Mouse (Mus musculus) E14TG2a.4 (cell line): ENCODE results near the gene Adam8.

Experiments used
- H3K27me3 ChIP-seq: 2 replicates; pipeline ENCODE4 v1.6.1; 2014; ENCODE audit warnings: low read length, control low read depth; ENCODE audit not compliant: insufficient read depth
- H3K36me3 ChIP-seq: 2 replicates; pipeline ENCODE4 v1.6.1; 2014; ENCODE audit warnings: low read length, control low read depth; ENCODE audit not compliant: insufficient read depth
- H3K4me1 ChIP-seq: replicated peaks from 2 replicates; pipeline ENCODE4 v1.6.1; 2014; ENCODE audit warnings: low read depth, low read length, control low read depth
- H3K4me3 ChIP-seq: replicated peaks from 2 replicates; pipeline ENCODE4 v1.5.1; 2014; ENCODE audit warnings: mild to moderate bottlenecking, low read length
- H3K9me3 ChIP-seq: 2 replicates; pipeline ENCODE4 v1.6.1; 2014; ENCODE audit warnings: low read length, control low read depth
- CTCF ChIP-seq: conservative IDR thresholded peaks from 2 replicates; pipeline ENCODE4 v1.5.1; 2014; ENCODE audit warnings: low read length
- NANOG ChIP-seq: IDR thresholded peaks from 2 replicates; pipeline ENCODE4 v1.6.1; 2014; ENCODE audit warnings: borderline replicate concordance, low read length, mixed read lengths
- POU5F1 ChIP-seq: IDR thresholded peaks from 2 replicates; pipeline ENCODE4 v1.6.1; 2014; ENCODE audit warnings: low read length, borderline replicate concordance

Adam8 gene

DNA sequence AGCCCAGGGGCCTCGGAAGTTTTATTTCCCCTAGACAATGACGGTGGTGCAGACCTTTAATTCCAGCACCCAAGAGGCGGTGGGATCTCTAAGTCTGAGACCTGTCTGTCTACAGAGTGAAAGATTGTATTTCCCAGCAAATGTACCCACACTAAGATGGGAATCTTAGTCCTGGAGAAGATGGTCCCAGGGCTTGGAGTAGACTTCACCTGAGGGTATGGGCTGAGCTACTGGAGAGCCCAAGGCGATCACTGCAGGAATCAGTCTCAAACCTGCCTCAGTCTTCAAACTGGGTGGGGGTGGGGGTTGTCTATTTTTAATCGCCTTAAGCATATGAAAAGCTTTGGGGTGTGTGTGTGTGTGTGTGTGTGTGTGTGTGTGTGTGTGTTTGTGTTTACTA is 46.3 kb downstream of the Adam8 start:
- H3K4me3 ChIP-seq, result peak overlapping the region; percentile 97
- TF ChIP-seq CTCF, result no peak
- no peak for TF ChIP-seq POU5F1
- no peak for TF ChIP-seq NANOG

DNA sequence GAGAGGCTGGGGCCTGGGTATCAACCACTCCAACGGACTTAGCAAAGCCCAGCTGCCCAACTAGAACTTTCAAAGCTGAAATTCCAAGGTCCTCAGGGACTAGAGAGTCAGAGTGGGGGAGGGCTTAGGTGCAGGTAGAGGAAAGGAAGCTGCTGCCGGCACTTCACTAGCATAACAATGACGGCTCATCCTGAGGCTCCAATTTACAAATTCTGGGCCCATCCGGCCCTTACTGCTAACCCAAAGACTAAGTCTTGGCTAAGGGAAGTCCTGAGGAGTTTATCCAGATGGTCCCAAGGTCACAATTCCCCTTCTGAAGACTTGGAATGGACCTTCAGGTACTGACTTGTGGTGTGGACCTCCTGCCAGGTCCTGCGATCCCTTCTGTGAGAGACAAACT is 46.8 kb downstream of the Adam8 start:
- H3K4me1 ChIP-seq, result peaks cover 66% of the 10 kb centered on the region
- peaks cover 48% of the 10 kb centered on the region for H3K36me3 ChIP-seq
- TF ChIP-seq POU5F1 (peak; percentile 95), NANOG (peak; percentile 68), CTCF (no peak)
- no peaks in the 10 kb centered on the region for H3K9me3 ChIP-seq
- H3K4me3 ChIP-seq, result peak overlapping the region; percentile 97
- no peaks in the 10 kb centered on the region for H3K27me3 ChIP-seq

More for the DNA sequence above, 46.3 kb downstream of the Adam8 start:
- H3K27me3 ChIP-seq, result no peaks in the 10 kb centered on the region
- H3K36me3 ChIP-seq, result peaks cover 48% of the 10 kb centered on the region
- peaks cover 61% of the 10 kb centered on the region for H3K4me1 ChIP-seq
- no peaks in the 10 kb centered on the region for H3K9me3 ChIP-seq

DNA sequence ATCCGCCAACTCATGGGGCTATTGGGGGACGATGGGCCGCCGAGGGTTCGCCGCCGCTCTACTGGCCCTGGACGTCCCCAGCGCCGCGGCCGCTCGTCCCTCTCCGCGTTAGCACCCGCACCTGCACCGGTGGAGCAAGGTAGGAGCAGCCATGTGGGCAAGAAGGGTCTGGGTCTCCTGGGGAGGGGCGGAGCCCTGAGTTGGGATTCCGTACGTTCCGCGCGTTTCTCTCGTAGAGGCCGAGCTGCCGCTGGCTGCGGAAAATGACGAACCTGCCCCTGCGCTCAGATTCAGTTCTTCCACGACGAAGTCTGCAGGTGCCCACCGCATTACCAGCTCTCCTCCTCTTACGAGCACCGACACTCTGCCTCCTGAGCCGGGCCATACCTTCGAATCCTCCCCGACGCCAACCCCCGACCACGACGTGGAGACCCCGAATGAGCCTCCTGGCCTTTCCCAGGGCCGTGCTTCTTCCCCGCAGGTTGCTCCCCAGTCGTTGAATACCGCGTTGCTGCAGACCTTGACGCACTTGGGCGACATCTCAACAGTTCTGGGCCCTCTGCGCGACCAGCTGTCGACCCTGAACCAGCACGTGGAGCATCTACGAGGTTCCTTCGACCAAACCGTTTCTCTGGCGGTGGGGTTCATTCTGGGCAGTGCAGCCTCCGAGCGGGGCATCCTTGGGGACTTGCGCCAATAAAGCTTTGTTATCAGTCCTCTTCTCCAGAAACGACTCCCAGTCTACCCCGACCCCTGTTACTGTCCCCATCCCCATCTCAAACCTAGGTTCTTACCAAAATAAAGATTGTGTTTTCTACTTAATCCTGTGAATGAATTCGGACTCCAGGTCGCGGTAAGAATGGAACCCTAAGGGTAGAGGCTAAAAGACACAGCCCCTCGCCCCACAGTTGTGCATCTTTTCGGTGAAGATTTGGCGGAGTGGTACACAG is 47.8 kb downstream of the Adam8 start:
- no peaks in the 10 kb centered on the region for H3K27me3 ChIP-seq
- peak overlapping the region; percentile 97 for H3K4me3 ChIP-seq
- TF ChIP-seq POU5F1, result no peak
- no peak for TF ChIP-seq CTCF
- TF ChIP-seq NANOG, result no peak
- no peaks in the 10 kb centered on the region for H3K9me3 ChIP-seq
- H3K36me3 ChIP-seq, result peaks cover 48% of the 10 kb centered on the region
- peaks cover 67% of the 10 kb centered on the region for H3K4me1 ChIP-seq

DNA sequence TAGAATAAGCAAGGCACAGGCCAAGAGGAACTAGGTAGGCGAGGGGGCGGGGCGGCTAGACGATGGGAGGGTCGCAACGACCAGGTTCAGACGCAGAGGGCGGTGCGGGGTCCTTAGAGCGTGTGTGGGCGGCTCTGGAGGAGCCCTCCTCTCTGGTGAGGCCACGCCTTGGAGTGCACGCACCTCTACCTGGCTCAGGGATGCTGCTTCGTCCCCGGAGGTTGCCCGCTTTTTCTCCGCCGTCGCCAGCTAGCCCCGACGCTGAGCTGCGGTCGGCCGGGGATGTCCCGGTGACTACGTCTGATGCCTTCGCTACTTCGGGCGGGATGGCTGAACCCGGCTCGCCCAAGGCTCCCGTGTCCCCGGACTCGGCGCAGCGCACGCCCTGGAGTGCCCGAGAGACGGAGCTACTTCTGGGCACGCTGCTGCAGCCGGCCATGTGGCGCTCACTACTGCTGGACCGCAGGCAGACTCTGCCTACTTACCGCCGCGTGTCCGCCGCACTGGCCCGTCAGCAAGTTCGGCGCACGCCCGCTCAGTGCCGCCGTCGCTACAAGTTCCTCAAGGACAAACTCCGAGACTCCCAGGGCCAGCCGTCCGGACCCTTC is 48.6 kb downstream of the Adam8 start, which contains the start of gene Utf1:
Gene Utf1 (plus strand): TSS at position 116 of the 608 bp plus-strand sequence.
- Histone ChIP-seq H3K27me3 (no peaks in the 10 kb centered on the region), H3K4me3 (peak within 1 kb of the TSS; percentile 97), H3K4me1 (peaks cover 67% of the 10 kb centered on the region), H3K36me3 (peaks cover 42% of the 10 kb centered on the region), H3K9me3 (no peaks in the 10 kb centered on the region)
- TF ChIP-seq CTCF (no peak), NANOG (no peak), POU5F1 (no peak)

DNA sequence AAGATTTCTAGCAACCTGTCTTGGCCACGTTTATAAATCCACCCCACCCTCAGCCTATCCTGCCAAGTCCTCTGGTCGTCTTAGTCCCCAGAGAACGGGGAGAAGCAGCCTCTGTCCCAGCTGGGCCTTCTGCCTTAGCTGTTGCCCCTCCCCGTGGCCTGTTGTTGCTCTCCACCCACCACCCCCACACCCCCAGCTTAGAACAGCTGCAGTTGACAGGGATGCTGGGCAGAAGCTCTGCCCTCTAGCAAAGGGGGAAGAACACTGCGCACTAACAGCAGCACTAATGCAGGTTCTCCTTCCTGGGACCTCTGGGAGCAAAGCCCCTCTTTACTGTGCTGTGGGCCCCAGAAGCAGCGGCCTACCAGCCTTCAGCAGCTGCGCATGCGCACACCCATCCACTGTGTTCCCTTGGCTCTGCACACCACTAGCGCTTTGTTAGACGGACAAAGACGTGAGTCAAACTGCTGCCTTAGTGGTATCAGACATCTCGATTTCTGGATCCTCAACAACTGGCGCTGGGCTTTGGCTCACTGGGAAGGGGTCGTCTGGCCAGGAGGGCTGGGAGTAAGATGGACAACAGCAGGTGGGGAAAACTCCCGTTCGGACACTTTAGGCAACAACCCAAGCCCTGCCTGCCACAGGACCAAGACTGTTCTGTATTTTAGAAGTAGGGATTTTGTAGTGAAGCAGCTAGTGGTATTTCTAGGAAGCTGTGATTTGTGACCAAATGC is 51.7 kb downstream of the Adam8 start:
- TF ChIP-seq NANOG (no peak), POU5F1 (no peak), CTCF (no peak)
- no peaks in the 10 kb centered on the region for H3K27me3 ChIP-seq
- peaks cover 75% of the 10 kb centered on the region for H3K4me1 ChIP-seq
- peaks cover 13% of the 10 kb centered on the region for H3K36me3 ChIP-seq
- no peaks in the 10 kb centered on the region for H3K9me3 ChIP-seq
- H3K4me3 ChIP-seq, result peak overlapping the region; percentile 48

DNA sequence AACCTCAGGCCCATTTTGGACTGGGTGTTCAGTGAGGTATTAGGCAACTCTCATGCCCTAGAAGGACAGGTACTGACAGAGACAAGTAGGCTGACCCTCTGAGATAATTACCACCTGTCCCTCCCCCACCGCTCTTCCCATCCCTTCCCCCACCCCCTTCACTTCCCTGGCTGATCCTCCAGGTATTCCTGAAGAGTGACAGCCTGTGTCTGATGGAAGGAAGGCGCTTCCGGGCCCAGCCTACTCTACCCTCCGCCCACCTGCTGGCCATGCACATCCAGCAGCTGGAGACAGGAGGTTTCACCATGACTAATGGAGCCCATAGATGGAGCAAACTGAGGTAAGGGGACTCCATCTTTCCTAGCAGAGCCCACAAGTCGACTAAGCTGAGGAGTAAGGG is 54.6 kb downstream of the Adam8 start:
- peak overlapping the region; percentile 49 for H3K4me3 ChIP-seq

DNA sequence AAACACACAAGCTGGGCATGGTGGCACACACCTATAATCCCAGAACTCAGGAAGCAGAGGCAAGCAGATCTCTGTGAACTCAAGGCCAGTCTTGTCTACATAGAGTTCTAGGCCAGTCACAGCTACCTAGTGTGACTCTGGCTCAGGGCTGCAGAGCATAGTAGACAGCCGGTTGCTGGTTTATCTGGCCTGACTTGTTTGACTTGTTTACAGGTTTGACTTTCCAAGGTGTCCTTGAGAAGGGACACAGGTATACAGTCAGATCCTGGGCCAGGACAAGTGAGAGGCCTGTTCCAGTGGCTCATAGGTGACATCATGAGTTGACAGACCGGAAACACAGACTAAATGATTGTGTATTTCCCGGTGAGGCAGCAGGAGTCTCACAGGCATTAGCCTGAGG is 55.2 kb downstream of the Adam8 start:
- Histone ChIP-seq H3K27me3 (no peaks in the 10 kb centered on the region), H3K9me3 (no peaks in the 10 kb centered on the region), H3K4me3 (peak overlapping the region; percentile 49; the same call in 1 of the 2 replicates), H3K36me3 (peaks cover 15% of the 10 kb centered on the region), H3K4me1 (peaks cover 64% of the 10 kb centered on the region)
- TF ChIP-seq POU5F1, result no peak
- no peak for TF ChIP-seq CTCF
- TF ChIP-seq NANOG, result no peak

More for the DNA sequence above, 54.6 kb downstream of the Adam8 start:
- H3K36me3 ChIP-seq, result peaks cover 8% of the 10 kb centered on the region
- no peaks in the 10 kb centered on the region for H3K9me3 ChIP-seq
- no peaks in the 10 kb centered on the region for H3K27me3 ChIP-seq
- TF ChIP-seq POU5F1, result no peak
- no peak for TF ChIP-seq NANOG
- TF ChIP-seq CTCF, result no peak
- H3K4me1 ChIP-seq, result peaks cover 70% of the 10 kb centered on the region

DNA sequence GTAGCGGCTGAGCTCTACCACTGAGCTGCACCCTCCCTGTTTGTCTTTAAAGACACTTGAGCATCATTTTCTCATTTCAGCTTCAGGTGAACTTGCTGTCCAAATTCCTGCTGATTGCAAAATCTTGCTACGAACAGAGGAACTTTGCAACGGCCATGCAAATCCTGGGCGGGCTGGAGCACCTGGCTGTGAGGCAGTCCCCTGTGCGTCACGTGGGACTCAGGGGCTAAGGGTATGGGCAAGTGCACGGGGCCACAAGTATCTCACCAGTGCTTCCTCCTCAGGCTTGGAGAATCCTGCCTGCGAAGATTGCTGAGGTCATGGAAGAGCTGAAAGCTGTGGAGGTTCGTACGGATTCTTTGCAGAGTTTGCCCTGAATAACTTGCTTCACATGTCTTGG is 55.7 kb downstream of the Adam8 start:
- Histone ChIP-seq H3K4me1 (peaks cover 59% of the 10 kb centered on the region), H3K27me3 (peaks cover 2% of the 10 kb centered on the region; the same call in 1 of the 2 replicates), H3K36me3 (peaks cover 16% of the 10 kb centered on the region), H3K4me3 (peak overlapping the region; percentile 49), H3K9me3 (no peaks in the 10 kb centered on the region)
- TF ChIP-seq POU5F1 (no peak), CTCF (no peak), NANOG (no peak)
